Mouse (Mus musculus) E14TG2a.4 (cell line): ENCODE measurements around the gene Pak6.

Experiments
- CTCF ChIP-seq: conservative IDR thresholded peaks from 2 replicates; pipeline ENCODE4 v1.5.1; 2014; ENCODE audit warnings: low read length
- NANOG ChIP-seq: IDR thresholded peaks from 2 replicates; pipeline ENCODE4 v1.6.1; 2014; ENCODE audit warnings: borderline replicate concordance, low read length, mixed read lengths
- POU5F1 ChIP-seq: IDR thresholded peaks from 2 replicates; pipeline ENCODE4 v1.6.1; 2014; ENCODE audit warnings: low read length, borderline replicate concordance

GRCm38 (mm10) chr2:118669785-118670184 lies 6.7 kb downstream of the Pak6 start:
- TF ChIP-seq CTCF, result no peak
- TF ChIP-seq POU5F1, result no peak
- no peak for TF ChIP-seq NANOG
